Mouse (Mus musculus) T-helper 1 cell (primary cell): ENCODE data around the gene Ghrh.
"Not testable (repeated sequence)": the region's sequence is repeated elsewhere in the genome, so short reads cannot be mapped to it uniquely, and the experiment has no call there.

Source experiments
- in situ Hi-C: fragments of 300-600 bp; cut with MboI, MseI; formaldehyde crosslinking; loops from one replicate; pipeline ENCODE4 v1.15.1; 2025; ENCODE audit warnings: high pct_unique_total_duplicates

Ghrh gene

GRCm38 (mm10) chr2:157347361-157348159 lies at the start of gene Ghrh:
Ghrh (minus strand) TSS chr2:157347506.
- in situ Hi-C loops = loop anchor here (5.0 kb wide), 1 partner anchor 80 kb away; no protein-coding TSS in a partner anchor

- in situ Hi-C loops = no loop called here
Measured at GRCm38 (mm10) chr2:157395960-157396359, 48.7 kb upstream of the Ghrh start.

- in situ Hi-C loops = no loop called here
Measured at GRCm38 (mm10) chr2:157395371-157395770, 48.1 kb upstream of the Ghrh start.

GRCm38 (mm10) chr2:157394868-157395267 lies 47.6 kb upstream of the Ghrh start:
- in situ Hi-C loops = no loop called here

GRCm38 (mm10) chr2:157393549-157393948 lies 46.2 kb upstream of the Ghrh start:
- in situ Hi-C loops = no loop called here

- in situ Hi-C loops = no loop called here
Measured at GRCm38 (mm10) chr2:157392331-157392730, 45.0 kb upstream of the Ghrh start.

- in situ Hi-C loops = no loop called here
Measured at GRCm38 (mm10) chr2:157389591-157389921, 42.2 kb upstream of the Ghrh start.

- in situ Hi-C loops = not testable (repeated sequence)
Measured at GRCm38 (mm10) chr2:157388901-157389590, 41.7 kb upstream of the Ghrh start.

GRCm38 (mm10) chr2:157384836-157385235 lies 37.5 kb upstream of the Ghrh start:
- in situ Hi-C loops = no loop called here

- in situ Hi-C loops = no loop called here
Measured at GRCm38 (mm10) chr2:157376995-157377394, 29.7 kb upstream of the Ghrh start.

- in situ Hi-C loops = no loop called here
Measured at GRCm38 (mm10) chr2:157375794-157376757, 28.8 kb upstream of the Ghrh start.

GRCm38 (mm10) chr2:157375051-157375450 lies 27.7 kb upstream of the Ghrh start:
- in situ Hi-C loops = no loop called here

GRCm38 (mm10) chr2:157373681-157374080 lies 26.4 kb upstream of the Ghrh start:
- in situ Hi-C loops = no loop called here

GRCm38 (mm10) chr2:157371696-157372095 lies 24.4 kb upstream of the Ghrh start:
- in situ Hi-C loops = no loop called here

- in situ Hi-C loops = no loop called here
Measured at GRCm38 (mm10) chr2:157367991-157368390, 20.7 kb upstream of the Ghrh start.

- in situ Hi-C loops = no loop called here
Measured at GRCm38 (mm10) chr2:157367184-157367893, 20.0 kb upstream of the Ghrh start, which contains the start of gene Manbal. Manbal (plus strand) TSS chr2:157367594.

GRCm38 (mm10) chr2:157366762-157367161 lies 19.5 kb upstream of the Ghrh start:
- in situ Hi-C loops = no loop called here

- in situ Hi-C loops = no loop called here
Measured at GRCm38 (mm10) chr2:157363031-157363430, 15.7 kb upstream of the Ghrh start.

GRCm38 (mm10) chr2:157360028-157360427 lies 12.7 kb upstream of the Ghrh start:
- in situ Hi-C loops = no loop called here

GRCm38 (mm10) chr2:157354106-157354505 lies 6.8 kb upstream of the Ghrh start:
- in situ Hi-C loops = no loop called here

- in situ Hi-C loops = no loop called here
Measured at GRCm38 (mm10) chr2:157353183-157353582, 5.9 kb upstream of the Ghrh start.
